Mouse (Mus musculus) megakaryocyte-erythroid progenitor cell, adult 5-6 weeks (primary cell): ENCODE measurements around the gene Qsox1. TPM values are rescaled to one million over a fixed set of nuclear protein-coding genes. Genes with fewer than 3 reads are reported as not detected.

Experiments
- total RNA-seq, 2 experiments: library from RNA; stranded (forward) in 1 of 2; stranded (reverse) in 1 of 2; fragments of 200-1000, 215-1000 nt in 1 of 2; fragments of >200 nt in 1 of 2; fragmentation: Nextera tagmentation in 1 of 2; gene quantifications; 2 replicates each; pipeline ENCODE4 v1.2.3; 2014 to 2017

Gene Qsox1
- total RNA-seq, 2 experiments from 2014 or later: 16.6 to 32.0 TPM

Other genes starting within 250 kb of the Qsox1 start
- gene Lhx4, start 61.2 kb downstream of the Qsox1 start, total RNA-seq (2014; fragmentation: Nextera tagmentation): not detected in 2 replicates
- gene Lhx4, start 61.2 kb downstream of the Qsox1 start, total RNA-seq (2017): not detected in 2 replicates
- gene Cep350, start 160.4 kb upstream of the Qsox1 start, total RNA-seq (2014; fragmentation: Nextera tagmentation): 41.6 and 41.9 TPM in 2 replicates
- 51.8 and 60.2 TPM in 2 replicates for gene Cep350, start 160.4 kb upstream of the Qsox1 start, total RNA-seq (2017)
- gene Tor1aip2, start 222.5 kb upstream of the Qsox1 start, total RNA-seq (2014; fragmentation: Nextera tagmentation): 85.3 and 102 TPM in 2 replicates
- gene Tor1aip2, start 222.5 kb upstream of the Qsox1 start, total RNA-seq (2017): 69.9 and 77.6 TPM in 2 replicates
- gene Tor1aip1, start 223.6 kb upstream of the Qsox1 start, total RNA-seq (2014; fragmentation: Nextera tagmentation): 45.5 and 53.1 TPM in 2 replicates
- gene Tor1aip1, start 223.6 kb upstream of the Qsox1 start, total RNA-seq (2017): 22.6 and 26.2 TPM in 2 replicates